Mouse (Mus musculus): ENCODE measurements around the gene Sall4.

The Sall4 gene

GRCm38 (mm10) chr2:168742649-168743048 is 25.1 kb downstream of the Sall4 start:
- DNase-seq: peak; percentile 61

- DNase-seq: peak; percentile 48
Observed at GRCm38 (mm10) chr2:168742059-168742627, 25.6 kb downstream of the Sall4 start, which contains the start of gene Atp9a. Gene Atp9a (minus strand): TSS chr2:168742409.

- peak; percentile 90 for DNase-seq
Observed at GRCm38 (mm10) chr2:168741273-168742058, 26.3 kb downstream of the Sall4 start.

GRCm38 (mm10) chr2:168740496-168740895 is 27.2 kb downstream of the Sall4 start:
- DNase-seq: no peak

GRCm38 (mm10) chr2:168738854-168739253 is 28.9 kb downstream of the Sall4 start:
- no peak for DNase-seq

- peak; percentile 83 for DNase-seq
Observed at GRCm38 (mm10) chr2:168737878-168738277, 29.9 kb downstream of the Sall4 start.

- peak; percentile 79 for DNase-seq
Observed at GRCm38 (mm10) chr2:168734023-168734422, 33.7 kb downstream of the Sall4 start.

GRCm38 (mm10) chr2:168731258-168731657 is 36.5 kb downstream of the Sall4 start:
- peak; percentile 32 for DNase-seq

GRCm38 (mm10) chr2:168729736-168730135 is 38.0 kb downstream of the Sall4 start:
- DNase-seq: no peak

GRCm38 (mm10) chr2:168728045-168728444 is 39.7 kb downstream of the Sall4 start:
- no peak for DNase-seq

GRCm38 (mm10) chr2:168726007-168726406 is 41.7 kb downstream of the Sall4 start:
- DNase-seq: peak; percentile 80

- peak; percentile 96 for DNase-seq
Observed at GRCm38 (mm10) chr2:168721313-168721712, 46.4 kb downstream of the Sall4 start.

GRCm38 (mm10) chr2:168719742-168720141 is 48.0 kb downstream of the Sall4 start:
- DNase-seq: no peak

- no peak for DNase-seq
Observed at GRCm38 (mm10) chr2:168718735-168719134, 49.0 kb downstream of the Sall4 start.

- no peak for DNase-seq
Observed at GRCm38 (mm10) chr2:168718267-168718666, 49.5 kb downstream of the Sall4 start.

- no peak for DNase-seq
Observed at GRCm38 (mm10) chr2:168712199-168713176, 55.3 kb downstream of the Sall4 start.

- no peak for DNase-seq
Observed at GRCm38 (mm10) chr2:168710979-168711378, 56.8 kb downstream of the Sall4 start.

- DNase-seq: no peak
Observed at GRCm38 (mm10) chr2:168707766-168708165, 60.0 kb downstream of the Sall4 start.

- DNase-seq: no peak
Observed at GRCm38 (mm10) chr2:168702266-168702665, 65.5 kb downstream of the Sall4 start.

All from kidney, adult 9 months (tissue).